Mouse (Mus musculus): ENCODE results near the gene Inhbb.

The Inhbb gene

DNA sequence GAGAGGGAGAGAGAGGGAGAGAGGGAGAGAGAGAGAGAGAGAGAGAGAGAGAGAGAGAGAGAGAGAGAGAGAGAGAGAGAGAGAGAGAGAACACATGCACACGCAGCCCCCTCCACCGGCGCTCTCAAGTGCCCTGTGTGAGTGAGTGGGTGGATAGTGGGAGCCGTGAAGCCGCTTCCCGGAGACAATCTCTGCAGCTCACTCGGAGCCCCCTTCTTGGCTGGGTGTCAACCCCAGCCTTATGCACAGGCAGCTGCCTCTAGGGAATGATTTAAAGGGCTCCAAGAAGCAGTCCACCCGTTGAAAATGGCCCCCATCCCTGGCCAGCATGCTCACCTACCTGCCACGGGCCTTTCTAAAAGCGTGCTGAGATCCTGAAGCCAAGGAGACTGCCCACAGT is 38.1 kb downstream of the Inhbb start:
- DNase-seq (ENCODE audit: low spot score in 2 of 2): peak; percentile 18 to 19

GRCm38 (mm10) chr1:119380609-119381008 is 41.4 kb downstream of the Inhbb start:
- peak; percentile 36 to 60 for DNase-seq (ENCODE audit: low spot score in 2 of 2)

- DNase-seq (ENCODE audit: low spot score in 2 of 2): no peak
These were observed 46.7 kb downstream of the Inhbb start for GRCm38 (mm10) chr1:119375376-119375775.

DNA sequence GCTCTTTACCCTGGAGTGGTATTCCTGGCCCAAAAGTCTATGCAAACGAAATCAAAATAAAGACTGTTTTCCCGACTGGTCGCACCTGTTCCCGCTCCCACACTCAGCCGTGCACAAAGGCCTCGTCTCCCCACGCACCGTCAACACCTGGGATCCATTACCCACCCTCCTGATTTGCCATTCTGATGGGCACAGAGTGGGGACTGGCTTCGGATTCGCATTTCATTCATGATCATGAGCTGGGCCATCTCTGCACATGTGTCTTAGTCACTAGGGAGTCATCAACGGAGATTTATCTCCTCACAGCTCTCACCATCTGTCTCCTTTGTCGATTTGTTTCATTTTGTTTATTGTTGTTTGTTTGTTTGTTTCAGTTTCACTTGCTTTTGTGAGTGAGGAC is 54.5 kb downstream of the Inhbb start:
- DNase-seq (ENCODE audit: low spot score in 2 of 2): no peak

DNA sequence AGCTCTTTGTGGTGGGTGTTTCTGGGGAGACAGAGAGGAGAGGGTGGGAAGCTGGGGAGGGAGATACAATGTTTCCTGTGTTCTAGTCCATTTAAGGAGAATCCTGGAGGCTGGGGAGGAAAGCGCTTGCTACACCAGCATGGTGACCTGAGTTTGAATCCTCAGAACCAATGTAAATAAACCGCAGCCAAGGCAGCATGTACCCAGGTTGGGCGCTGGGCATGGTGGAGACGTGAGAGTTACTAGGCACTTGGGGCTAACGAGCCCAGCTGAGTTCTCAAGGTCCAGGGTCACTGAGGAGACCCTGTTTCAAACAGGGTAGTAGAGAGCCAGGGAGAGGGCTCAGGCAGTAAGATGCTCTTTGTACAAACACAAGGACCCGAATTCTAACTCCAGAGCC is 55.7 kb downstream of the Inhbb start:
- no peak for DNase-seq (ENCODE audit: low spot score in 2 of 2)

Data from frontal cortex, postnatal 25 days (tissue).